Mouse (Mus musculus): ENCODE measurements around the gene Zscan12.
"Not testable (repeated sequence)": the region's sequence is repeated elsewhere in the genome, so short reads cannot be mapped to it uniquely, and the experiment has no call there.

Zscan12 gene

DNA sequence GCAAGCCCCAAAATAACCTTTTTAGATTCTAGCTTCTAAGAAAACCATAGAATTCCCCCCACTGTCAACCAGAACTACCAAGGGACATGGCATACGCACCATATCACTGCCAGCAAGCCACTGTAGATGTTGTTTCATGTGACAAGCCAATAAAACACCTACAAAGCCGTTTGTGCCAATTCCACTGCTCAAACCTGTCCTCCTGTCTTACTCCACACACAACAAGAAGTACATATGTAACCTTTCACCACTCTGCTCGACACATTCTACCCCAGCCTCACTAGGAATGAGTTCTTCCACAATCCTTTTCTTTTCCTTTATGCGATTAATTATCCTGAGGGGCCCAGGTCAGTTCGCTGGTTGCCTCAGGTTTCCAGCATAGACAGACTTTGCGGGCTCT, 33.0 kb downstream of the Zscan12 start:
- Histone ChIP-seq H3K4me1 (replicated peaks; ENCODE audit: low read depth, low read length) (peaks cover 20% of the 10 kb centered on the region), H3K4me3 (replicated peaks; ENCODE audit: low read length) (no peak overlapping the region), H3K36me3 (ENCODE audit: insufficient read depth, low read length) (peaks cover 50% of the 10 kb centered on the region), H3K9me3 (ENCODE audit: low read length) (no peaks in the 10 kb centered on the region), H3K27me3 (ENCODE audit: insufficient read depth, low read length) (no peaks in the 10 kb centered on the region)
- TF ChIP-seq NANOG (IDR thresholded peaks at IDR 0.05; ENCODE audit: borderline replicate concordance, low read length) (no peak), CTCF (conservative IDR thresholded peaks at IDR 0.05; ENCODE audit: low read length) (no peak), POU5F1 (IDR thresholded peaks at IDR 0.05; ENCODE audit: borderline replicate concordance, low read length) (no peak)

DNA sequence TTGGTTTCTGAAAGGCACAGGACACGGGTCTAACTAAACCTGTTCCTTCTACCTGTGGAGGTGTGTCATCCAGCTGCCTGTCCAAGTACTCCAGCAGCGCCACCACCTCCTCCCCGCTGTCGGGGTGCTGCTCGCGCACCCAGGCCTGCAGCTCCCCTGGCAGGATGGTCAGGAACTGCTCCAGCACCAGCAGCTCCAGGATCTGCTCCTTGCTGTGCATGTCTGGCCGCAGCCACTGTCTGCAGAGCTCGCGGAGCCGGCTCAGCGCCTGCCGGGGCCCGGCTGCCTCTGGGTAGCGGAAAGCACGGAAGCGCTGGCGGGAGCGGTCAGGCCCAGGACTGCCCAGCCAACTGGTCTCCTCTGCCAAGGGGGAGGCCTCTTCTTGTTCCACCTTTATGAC, 33.4 kb downstream of the Zscan12 start:
- Histone ChIP-seq H3K36me3 (ENCODE audit: insufficient read depth, low read length) (peaks cover 46% of the 10 kb centered on the region), H3K4me1 (replicated peaks; ENCODE audit: low read depth, low read length) (peaks cover 24% of the 10 kb centered on the region)
- not testable (repeated sequence) for H3K27me3 ChIP-seq (ENCODE audit: insufficient read depth, low read length); H3K4me3 ChIP-seq (replicated peaks; ENCODE audit: low read length); H3K9me3 ChIP-seq (ENCODE audit: low read length)

DNA sequence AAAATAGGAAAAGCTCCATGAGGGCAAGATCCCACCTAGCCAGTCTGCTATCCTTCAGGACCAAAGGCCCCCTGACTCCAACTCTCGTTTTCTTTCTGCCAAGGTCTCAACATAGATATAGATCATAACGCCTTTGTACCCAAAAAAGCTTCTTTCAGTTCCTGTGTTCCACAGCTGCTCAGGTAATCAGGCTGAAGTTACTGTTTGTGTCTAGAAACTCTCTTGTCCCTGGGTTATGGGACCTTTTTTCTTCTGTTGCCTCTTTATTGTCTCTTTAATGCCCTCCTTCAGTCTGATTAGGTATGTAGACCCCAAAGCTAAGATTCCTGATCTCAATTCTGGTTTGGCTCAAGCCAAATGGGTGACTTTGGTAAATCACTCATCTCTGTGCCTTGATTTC, 34.9 kb downstream of the Zscan12 start:
- no peaks in the 10 kb centered on the region for H3K9me3 ChIP-seq (ENCODE audit: low read length)
- peaks cover 34% of the 10 kb centered on the region for H3K36me3 ChIP-seq (ENCODE audit: insufficient read depth, low read length)
- no peaks in the 10 kb centered on the region for H3K27me3 ChIP-seq (ENCODE audit: insufficient read depth, low read length)
- H3K4me1 ChIP-seq (replicated peaks; ENCODE audit: low read depth, low read length) = peaks cover 35% of the 10 kb centered on the region
- no peak overlapping the region for H3K4me3 ChIP-seq (replicated peaks; ENCODE audit: low read length)
- TF ChIP-seq CTCF (conservative IDR thresholded peaks at IDR 0.05; ENCODE audit: low read length) = no peak
- no peak for TF ChIP-seq NANOG (IDR thresholded peaks at IDR 0.05; ENCODE audit: borderline replicate concordance, low read length)
- TF ChIP-seq POU5F1 (IDR thresholded peaks at IDR 0.05; ENCODE audit: borderline replicate concordance, low read length) = no peak

DNA sequence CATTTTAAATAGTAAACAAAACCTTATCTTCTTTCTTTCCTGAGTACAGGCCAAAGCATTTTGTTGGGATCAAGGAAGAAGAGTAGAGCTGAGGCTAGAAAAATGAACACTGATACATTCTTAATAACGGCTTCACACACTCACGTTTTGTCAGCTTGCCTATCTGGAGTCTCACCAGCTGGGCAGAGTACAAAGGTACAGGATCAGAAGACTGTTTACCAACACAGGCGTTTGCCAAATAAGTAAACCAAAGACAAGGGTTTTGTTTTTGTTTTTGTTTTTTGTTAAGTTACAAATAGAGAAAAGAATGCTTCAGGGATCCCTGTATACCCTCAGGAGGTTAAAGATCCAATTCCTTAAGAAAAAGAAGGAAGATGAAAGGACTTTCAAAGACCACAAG, 38.5 kb downstream of the Zscan12 start:
- Histone ChIP-seq H3K9me3 (ENCODE audit: low read length) (no peaks in the 10 kb centered on the region), H3K4me3 (replicated peaks; ENCODE audit: low read length) (peak overlapping the region; percentile 90; the same call in 1 of the 2 replicates), H3K4me1 (replicated peaks; ENCODE audit: low read depth, low read length) (peaks cover 35% of the 10 kb centered on the region), H3K27me3 (ENCODE audit: insufficient read depth, low read length) (no peaks in the 10 kb centered on the region), H3K36me3 (ENCODE audit: insufficient read depth, low read length) (peaks cover 17% of the 10 kb centered on the region; the same call in 1 of the 2 replicates)
- TF ChIP-seq NANOG (IDR thresholded peaks at IDR 0.05; ENCODE audit: borderline replicate concordance, low read length) (no peak), POU5F1 (IDR thresholded peaks at IDR 0.05; ENCODE audit: borderline replicate concordance, low read length) (no peak), CTCF (conservative IDR thresholded peaks at IDR 0.05; ENCODE audit: low read length) (no peak)

DNA sequence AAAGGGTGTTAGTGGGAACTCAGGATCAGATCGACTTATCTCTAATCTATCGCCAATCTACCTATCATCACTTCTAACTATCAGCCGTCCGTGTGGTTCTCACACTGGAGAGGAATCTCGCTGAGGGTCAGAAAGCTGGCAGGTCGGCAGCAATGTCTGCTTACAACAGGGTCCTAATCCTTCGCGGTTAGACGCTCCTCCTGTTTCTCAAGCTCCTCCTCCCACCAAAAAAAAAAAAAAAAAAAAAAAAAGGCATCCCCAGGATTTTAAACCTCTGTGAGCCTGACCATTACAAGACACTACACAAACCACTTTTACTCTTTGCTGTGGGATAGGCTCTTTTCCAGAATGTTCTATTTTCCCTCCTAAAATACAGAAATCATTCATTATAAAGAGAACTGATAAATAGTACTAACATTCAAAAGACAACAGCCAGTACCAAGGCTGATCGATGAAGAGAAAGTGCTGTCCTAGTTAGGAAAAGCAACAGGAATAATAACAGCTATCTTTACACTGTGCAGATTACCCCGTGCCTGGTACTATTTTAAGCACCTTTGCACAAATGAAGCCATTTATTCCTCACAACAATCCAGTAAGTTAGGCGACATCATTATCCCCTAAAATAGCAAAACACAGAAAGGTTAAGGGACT, 39.1 kb downstream of the Zscan12 start:
- no peaks in the 10 kb centered on the region for H3K27me3 ChIP-seq (ENCODE audit: insufficient read depth, low read length)
- peak overlapping the region; percentile 90 for H3K4me3 ChIP-seq (replicated peaks; ENCODE audit: low read length)
- no peak for TF ChIP-seq CTCF (conservative IDR thresholded peaks at IDR 0.05; ENCODE audit: low read length)
- no peak for TF ChIP-seq POU5F1 (IDR thresholded peaks at IDR 0.05; ENCODE audit: borderline replicate concordance, low read length)
- no peak for TF ChIP-seq NANOG (IDR thresholded peaks at IDR 0.05; ENCODE audit: borderline replicate concordance, low read length)
- peaks cover 17% of the 10 kb centered on the region; the same call in 1 of the 2 replicates for H3K36me3 ChIP-seq (ENCODE audit: insufficient read depth, low read length)
- H3K9me3 ChIP-seq (ENCODE audit: low read length) = no peaks in the 10 kb centered on the region
- H3K4me1 ChIP-seq (replicated peaks; ENCODE audit: low read depth, low read length) = peaks cover 30% of the 10 kb centered on the region

DNA sequence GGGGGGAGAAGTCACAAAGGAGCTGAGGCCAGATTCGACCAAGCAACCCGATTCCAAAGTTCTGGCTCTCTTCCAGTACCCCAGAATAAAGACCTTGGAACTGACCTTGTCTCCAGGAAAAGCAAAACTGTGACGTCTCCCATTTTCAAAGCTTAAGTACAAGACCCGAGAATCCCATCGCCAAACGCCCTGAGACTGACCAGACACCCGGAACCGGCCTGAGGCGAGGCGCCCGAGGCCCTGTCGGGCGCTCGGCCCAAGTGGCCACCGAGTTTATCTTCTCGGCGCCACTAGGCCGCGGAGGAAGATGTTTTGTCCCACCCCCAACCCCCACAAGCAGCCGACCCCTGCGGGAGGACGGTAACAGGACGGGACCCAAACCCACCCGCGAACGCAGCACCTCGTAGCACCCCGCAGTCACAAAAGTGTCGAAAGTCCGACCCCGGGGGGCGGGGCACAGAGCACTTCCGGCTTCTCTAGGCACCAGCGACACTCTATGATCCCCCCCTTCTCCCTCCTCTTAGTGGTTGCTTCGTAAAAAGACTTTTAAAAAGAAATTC, 39.7 kb downstream of the Zscan12 start, which contains the start of gene Zkscan3:
Gene Zkscan3 (minus strand): TSS at position 469 of the 560 bp plus-strand sequence.
- Histone ChIP-seq H3K4me3 (replicated peaks; ENCODE audit: low read length) (peak within 1 kb of the TSS; percentile 90), H3K9me3 (ENCODE audit: low read length) (no peaks in the 10 kb centered on the region), H3K27me3 (ENCODE audit: insufficient read depth, low read length) (no peaks in the 10 kb centered on the region), H3K4me1 (replicated peaks; ENCODE audit: low read depth, low read length) (peaks cover 34% of the 10 kb centered on the region), H3K36me3 (ENCODE audit: insufficient read depth, low read length) (peaks cover 17% of the 10 kb centered on the region; the same call in 1 of the 2 replicates)
- TF ChIP-seq CTCF (conservative IDR thresholded peaks at IDR 0.05; ENCODE audit: low read length) (no peak), POU5F1 (IDR thresholded peaks at IDR 0.05; ENCODE audit: borderline replicate concordance, low read length) (no peak), NANOG (IDR thresholded peaks at IDR 0.05; ENCODE audit: borderline replicate concordance, low read length) (no peak)

DNA sequence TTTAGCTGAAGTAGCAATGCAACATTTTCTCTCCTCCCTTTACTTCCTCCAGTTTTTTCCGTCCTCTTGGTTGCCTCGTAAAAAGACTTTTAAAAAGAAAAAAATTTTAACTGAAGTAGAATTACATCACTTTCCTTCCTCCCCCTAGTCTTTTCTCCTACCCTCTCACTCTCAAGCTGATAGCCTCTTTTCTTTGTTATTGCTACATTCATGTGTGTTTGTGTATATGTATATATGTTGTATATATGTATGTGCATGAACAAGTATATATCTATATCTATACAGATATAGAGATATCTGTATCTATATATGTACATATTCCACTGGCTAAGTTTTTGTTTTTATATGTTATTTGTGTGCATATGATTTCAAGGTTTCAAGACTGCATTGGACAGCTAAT, 40.2 kb downstream of the Zscan12 start:
- Histone ChIP-seq H3K36me3 (ENCODE audit: insufficient read depth, low read length) (peaks cover 17% of the 10 kb centered on the region; the same call in 1 of the 2 replicates), H3K4me1 (replicated peaks; ENCODE audit: low read depth, low read length) (peaks cover 39% of the 10 kb centered on the region), H3K9me3 (ENCODE audit: low read length) (no peaks in the 10 kb centered on the region), H3K27me3 (ENCODE audit: insufficient read depth, low read length) (no peaks in the 10 kb centered on the region), H3K4me3 (replicated peaks; ENCODE audit: low read length) (peak overlapping the region; percentile 90)
- TF ChIP-seq POU5F1 (IDR thresholded peaks at IDR 0.05; ENCODE audit: borderline replicate concordance, low read length) (no peak), NANOG (IDR thresholded peaks at IDR 0.05; ENCODE audit: borderline replicate concordance, low read length) (no peak), CTCF (conservative IDR thresholded peaks at IDR 0.05; ENCODE audit: low read length) (no peak)

DNA sequence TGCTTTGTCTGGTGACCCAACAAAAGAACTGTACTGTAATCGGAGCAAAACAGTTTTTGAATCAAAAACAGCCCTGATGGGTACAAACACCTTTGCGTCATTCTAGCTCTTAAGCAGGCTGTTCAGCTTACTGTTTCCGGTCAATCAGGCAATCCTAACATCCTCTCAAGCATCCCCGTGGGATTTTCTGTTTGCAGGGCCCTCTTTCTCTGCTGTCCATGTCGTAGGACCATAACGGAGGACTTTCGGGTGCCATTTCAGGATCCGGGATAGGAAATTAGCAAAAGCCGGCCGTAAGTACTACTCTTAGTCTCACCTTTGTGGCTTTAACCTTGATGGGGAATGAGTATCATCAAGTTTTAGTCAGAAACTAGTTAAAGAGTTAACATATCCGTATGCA, 44.7 kb downstream of the Zscan12 start:
- no peak for TF ChIP-seq NANOG (IDR thresholded peaks at IDR 0.05; ENCODE audit: borderline replicate concordance, low read length)
- TF ChIP-seq CTCF (conservative IDR thresholded peaks at IDR 0.05; ENCODE audit: low read length) = no peak
- TF ChIP-seq POU5F1 (IDR thresholded peaks at IDR 0.05; ENCODE audit: borderline replicate concordance, low read length) = no peak
- no peaks in the 10 kb centered on the region for H3K9me3 ChIP-seq (ENCODE audit: low read length)
- H3K4me3 ChIP-seq (replicated peaks; ENCODE audit: low read length) = peak overlapping the region; percentile 78
- H3K36me3 ChIP-seq (ENCODE audit: insufficient read depth, low read length) = no peaks in the 10 kb centered on the region
- H3K4me1 ChIP-seq (replicated peaks; ENCODE audit: low read depth, low read length) = peaks cover 15% of the 10 kb centered on the region
- no peaks in the 10 kb centered on the region for H3K27me3 ChIP-seq (ENCODE audit: insufficient read depth, low read length)
